ENCODE assay signal across 8 mouse cellular contexts in genomic region chr13:64093341-64093740, GRCm38 (mm10). TPM values are rescaled to one million over a fixed set of nuclear protein-coding genes. Genes with fewer than 3 reads are reported as not detected.
DNase-seq lines count a peak whose midpoint lies in the region; ATAC-seq and TF ChIP-seq lines count a peak whose summit lies in the region.

No protein-coding gene starts in this region.

- WGBS in liver, embryonic 13.5 days (ENCODE audit: insufficient replicate concordance), result 0% methylated on average over 1 of the region's 1 CpGs

- H3K4me1 ChIP-seq in ES-E14 (ENCODE audit: control insufficient read depth in 2 of 2, insufficient read depth in 2 of 2, low read length in 2 of 2, poor library complexity in 1 of 2), result no peaks in the 10 kb centered on the region
- no peaks in the 10 kb centered on the region for H3K4me1 ChIP-seq in liver, embryonic 13.5 days (replicated peaks)

- H3K4me2 ChIP-seq in liver, embryonic 13.5 days, result no peak overlapping the region

- no peaks in the 10 kb centered on the region for H3K36me3 ChIP-seq in ES-E14 (ENCODE audit: control insufficient read depth, insufficient read depth, low read length, poor library complexity, severe bottlenecking)
- no peaks in the 10 kb centered on the region for H3K36me3 ChIP-seq in liver, embryonic 13.5 days

- intact Hi-C loops in gastrocnemius, postnatal 14 days (cut with DNase I; ENCODE audit: low total_unique reads), result no loop called here

- no peaks in the 10 kb centered on the region for H3K27me3 ChIP-seq in liver, embryonic 13.5 days

- H3K4me3 ChIP-seq in ES-E14 (ENCODE audit: insufficient read depth in 1 of 2, low read depth in 1 of 2, low read length in 2 of 2, poor library complexity in 1 of 2, severe bottlenecking in 1 of 2), result no peak overlapping the region
- H3K4me3 ChIP-seq in liver, embryonic 13.5 days (replicated peaks), result no peak overlapping the region

- DNase-seq in 3T3-L1 (ENCODE audit: low read depth, low spot score) (peak; percentile 86), ES-E14 (ENCODE audit: low read depth, low spot score) (peak; percentile 75)
- DNase-seq in cerebellum, adult 8-10 months, result peak; percentile 60
- DNase-seq in gastrocnemius, postnatal 14 days, result peak; percentile 60
- DNase-seq in kidney, postnatal 14 days, result peak; percentile 81
- DNase-seq in liver, embryonic 13.5 days, result peak; percentile 12
- peak; percentile 63 for DNase-seq in ovary, postnatal 10 days (ENCODE audit: low spot score)
- peak; percentile 81 for DNase-seq in urinary bladder, postnatal 14 days (ENCODE audit: low spot score)

- H3K9ac ChIP-seq in ES-E14 (ENCODE audit: insufficient read depth, low read depth, low read length, poor library complexity, severe bottlenecking), result no peak overlapping the region
- H3K9ac ChIP-seq in liver, embryonic 13.5 days, result no peak overlapping the region

- no peak for ATAC-seq in liver, embryonic 13.5 days (ENCODE audit: low read depth)

- in situ Hi-C loops in ES-E14 (cut with MboI; ENCODE audit: low sequenced_read_pairs in 2 of 2, unreplicated experiment in 2 of 2), result no loop called here

- no peak overlapping the region for H3K27ac ChIP-seq in ES-E14 (ENCODE audit: insufficient read depth, low read depth, low read length, poor library complexity, severe bottlenecking)
- H3K27ac ChIP-seq in liver, embryonic 13.5 days, result no peak overlapping the region

- H3K9me3 ChIP-seq in ES-E14 (ENCODE audit: control insufficient read depth, insufficient read depth, low read depth, low read length), result no peaks in the 10 kb centered on the region
- no peaks in the 10 kb centered on the region for H3K9me3 ChIP-seq in liver, embryonic 13.5 days (replicated peaks)

TF ChIP-seq in ES-E14, 5 proteins besides CTCF, POLR2A, EP300 and RAD21:
- TF ChIP-seq ZC3H11A (IDR thresholded peaks at IDR 0.05; ENCODE audit: borderline replicate concordance, low read depth, low read length), result peak; percentile 71; the same call in 1 of the 2 replicates
- TF ChIP-seq HCFC1 (IDR thresholded peaks at IDR 0.05; ENCODE audit: borderline replicate concordance, insufficient read depth, low read length), result no peak

RNA-seq across cellular contexts. Expression of gene Hsd17b3, which starts 4.3 kb away (rescaled TPM):
- 0.36 TPM in 1 of 2 replicates, not detected in the other for total RNA-seq in ES-E14 (2012; rRNA removed)
- total RNA-seq in gastrocnemius, postnatal 14 days (2021), result not detected
- polyA plus RNA-seq in liver, embryonic 13.5 days (2015; fragmentation: Nextera tagmentation; extraction: Ambion mirVana), result not detected in 2 replicates

RNA-seq across cellular contexts. Expression of gene Slc35d2, which starts 35.8 kb away (rescaled TPM):
- 7.1 and 9.4 TPM in 2 replicates for total RNA-seq in ES-E14 (2012; rRNA removed)
- 1 to 10 TPM; 1.5 to 1.6 TPM for total RNA-seq in gastrocnemius, postnatal 14 days (2021)
- 5.6 and 6.0 TPM in 2 replicates for polyA plus RNA-seq in liver, embryonic 13.5 days (2015; fragmentation: Nextera tagmentation; extraction: Ambion mirVana)

RNA-seq across cellular contexts. Expression of gene Zfp367, which starts 59.7 kb away (rescaled TPM):
- total RNA-seq in ES-E14 (2012; rRNA removed), result 18.0 and 24.8 TPM in 2 replicates
- 10 to 100 TPM; 10.9 to 12.9 TPM for total RNA-seq in gastrocnemius, postnatal 14 days (2021)
- polyA plus RNA-seq in liver, embryonic 13.5 days (2015; fragmentation: Nextera tagmentation; extraction: Ambion mirVana), result 21.9 and 25.7 TPM in 2 replicates

Comparison
In these comparisons a context has a peak if more than half of its experiments do, and no peak if none do; other contexts are left out.
1. DNase-seq: peak in every context shown above with its lines; median percentile 86 in 3T3-L1; 81 in kidney, postnatal 14 days; 81 in urinary bladder, postnatal 14 days; 75 in ES-E14; 63 in ovary, postnatal 10 days; 60 in cerebellum, adult 8-10 months; 60 in gastrocnemius, postnatal 14 days; 12 in liver, embryonic 13.5 days.